ENCODE assay signal across 12 mouse cellular contexts in the genomic region with DNA sequence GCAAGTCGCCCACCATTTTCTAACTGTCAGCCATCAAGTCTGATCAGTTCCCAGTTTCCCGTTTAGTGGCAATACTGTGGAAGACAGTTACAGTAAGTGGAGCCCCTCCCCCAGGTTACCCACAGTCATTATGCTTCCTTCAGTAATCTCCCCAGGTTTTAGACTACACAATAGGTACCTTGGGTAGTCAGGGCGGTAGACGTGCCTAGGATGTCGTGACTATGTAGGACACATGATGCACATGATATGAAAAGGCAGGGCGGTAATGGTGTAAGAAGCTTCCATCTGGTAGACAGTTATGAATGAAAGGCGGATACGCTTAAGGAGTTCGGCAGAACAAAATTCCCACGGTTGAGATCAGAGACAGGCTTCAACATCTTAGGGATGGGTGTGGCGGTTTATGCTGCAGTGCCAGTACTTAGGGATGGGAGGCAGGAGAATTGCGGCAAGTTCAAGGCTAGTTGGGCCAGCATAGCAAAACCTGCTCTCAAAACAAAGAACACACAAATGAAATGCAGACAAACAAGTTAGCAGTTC. TPM values are rescaled to one million over a fixed set of nuclear protein-coding genes. Genes with fewer than 3 reads are reported as not detected.
DNase-seq lines count a peak whose midpoint lies in the region; ATAC-seq and TF ChIP-seq lines count a peak whose summit lies in the region.
"Had no signal": no experiment of that assay in that cellular context is flagged by ENCODE, and none has a peak within 500 bp of the region (broad histone marks: within the 10 kb centered on the region; RNA-seq: fewer than 3 reads in every experiment).

No protein-coding gene starts in this region.

- 0 out of 2 replicates have a peak, but pooled peaks cover 4% of the 10 kb centered on the region for H3K4me1 ChIP-seq in heart, embryonic 11.5 days (ENCODE audit: control insufficient read depth, insufficient read depth, low read length)
- H3K4me1 ChIP-seq in liver, embryonic 12.5 days = peaks cover 16% of the 10 kb centered on the region; the same call in 1 of the 2 replicates
- peaks cover 24% of the 10 kb centered on the region for H3K4me1 ChIP-seq in embryonic facial prominence, embryonic 10.5 days
- no peaks in the 10 kb centered on the region for H3K4me1 ChIP-seq in intestine, postnatal 0 days (replicated peaks; ENCODE audit: control insufficient read depth, insufficient read depth, low read length)

- no peak overlapping the region for H3K4me3 ChIP-seq in heart, embryonic 11.5 days (ENCODE audit: low read depth, low read length)
- H3K4me3 ChIP-seq in liver, embryonic 12.5 days = no peak overlapping the region
- H3K4me3 ChIP-seq in embryonic facial prominence, embryonic 10.5 days = 0 out of 2 replicates have a peak overlapping the region, but pooled peaks have one; percentile 28
- H3K4me3 ChIP-seq in intestine, postnatal 0 days (ENCODE audit: low read depth, low read length) = no peak overlapping the region

- H3K27ac ChIP-seq in heart, embryonic 11.5 days (ENCODE audit: low read depth, low read length) = no peak overlapping the region
- H3K27ac ChIP-seq in liver, embryonic 12.5 days = no peak overlapping the region
- no peak overlapping the region for H3K27ac ChIP-seq in embryonic facial prominence, embryonic 10.5 days (replicated peaks)
- no peak overlapping the region for H3K27ac ChIP-seq in intestine, postnatal 0 days (ENCODE audit: low read depth, low read length)
- H3K27ac ChIP-seq: hindbrain, postnatal 0 days had no signal

- H3K36me3 ChIP-seq in heart, embryonic 11.5 days (ENCODE audit: control insufficient read depth, insufficient read depth, low read length) = no peaks in the 10 kb centered on the region
- H3K36me3 ChIP-seq in liver, embryonic 12.5 days = no peaks in the 10 kb centered on the region
- H3K36me3 ChIP-seq in embryonic facial prominence, embryonic 10.5 days (replicated peaks) = 0 out of 2 replicates have a peak, but pooled peaks cover 4% of the 10 kb centered on the region
- H3K36me3 ChIP-seq in intestine, postnatal 0 days (ENCODE audit: control insufficient read depth, insufficient read depth) = no peaks in the 10 kb centered on the region

- TF ChIP-seq CTCF in intestine, postnatal 0 days (IDR thresholded peaks at IDR 0.05; ENCODE audit: low read depth) = no peak

- 68% methylated on average over 12 of the region's 12 CpGs for WGBS in heart, embryonic 11.5 days (ENCODE audit: insufficient replicate concordance)
- 62% methylated on average over 12 of the region's 12 CpGs for WGBS in liver, embryonic 12.5 days (ENCODE audit: insufficient replicate concordance)
- WGBS in embryonic facial prominence, embryonic 10.5 days = 76% methylated on average over 12 of the region's 12 CpGs
- 61% methylated on average over 12 of the region's 12 CpGs for WGBS in intestine, postnatal 0 days

- DNase-seq in heart, adult 18-20 months = no peak
- no peak for DNase-seq in liver
- no peak for DNase-seq in embryonic facial prominence, embryonic 10.5 days (ENCODE audit: low spot score)
- DNase-seq in right cerebral cortex, adult 18-20 months = no peak
- DNase-seq in spleen, postnatal 4 days (ENCODE audit: low spot score in 2 of 2) = no peak
- DNase-seq: adrenal gland, postnatal 36 days; thymus, adult 2 months had no signal

- H3K27me3 ChIP-seq in heart, embryonic 11.5 days (ENCODE audit: control insufficient read depth, insufficient read depth, low read length) = no peaks in the 10 kb centered on the region
- H3K27me3 ChIP-seq in liver, embryonic 12.5 days (replicated peaks) = no peaks in the 10 kb centered on the region
- no peaks in the 10 kb centered on the region for H3K27me3 ChIP-seq in embryonic facial prominence, embryonic 10.5 days (replicated peaks; ENCODE audit: low read depth, poor library complexity, severe bottlenecking)
- H3K27me3 ChIP-seq in intestine, postnatal 0 days (replicated peaks; ENCODE audit: control insufficient read depth, insufficient read depth, low read length) = no peaks in the 10 kb centered on the region
- H3K27me3 ChIP-seq: Patski had no signal

- no peak overlapping the region for H3K9ac ChIP-seq in heart, embryonic 11.5 days (ENCODE audit: low read depth, low read length)
- H3K9ac ChIP-seq in liver, embryonic 12.5 days = no peak overlapping the region
- no peak overlapping the region for H3K9ac ChIP-seq in intestine, postnatal 0 days (ENCODE audit: low read depth, low read length)

- no peak for ATAC-seq in heart, embryonic 11.5 days (replicated peaks; ENCODE audit: insufficient number of reproducible peaks, low FRiP score, low TSS enrichment)
- ATAC-seq in liver, embryonic 12.5 days = no peak
- ATAC-seq in intestine, postnatal 0 days = no peak
- ATAC-seq: hindbrain, postnatal 0 days; Patski had no signal

- H3K4me2 ChIP-seq in heart, embryonic 11.5 days = peak overlapping the region; percentile 20
- H3K4me2 ChIP-seq in liver, embryonic 12.5 days = peak overlapping the region; percentile 22; the same call in 1 of the 2 replicates
- H3K4me2 ChIP-seq in intestine, postnatal 0 days (replicated peaks; ENCODE audit: low read depth) = peak overlapping the region; percentile 35; the same call in 1 of the 2 replicates

- H3K9me3 ChIP-seq in heart, embryonic 11.5 days (replicated peaks; ENCODE audit: control insufficient read depth, low read length) = no peaks in the 10 kb centered on the region
- no peaks in the 10 kb centered on the region for H3K9me3 ChIP-seq in liver, embryonic 12.5 days (replicated peaks)
- H3K9me3 ChIP-seq in embryonic facial prominence, embryonic 10.5 days = no peaks in the 10 kb centered on the region
- no peaks in the 10 kb centered on the region for H3K9me3 ChIP-seq in intestine, postnatal 0 days (ENCODE audit: control insufficient read depth)

RNA-seq across cellular contexts. Expression of gene Kitl, which starts 15.6 kb away (rescaled TPM):
- 15.2 and 21.5 TPM in 2 replicates for polyA plus RNA-seq in heart, embryonic 11.5 days (2014; fragmentation: Nextera tagmentation; extraction: Ambion mirVana)
- 10 to 100 TPM; 46.9 to 85.8 TPM for total RNA-seq in heart, adult 18-20 months (2021)
- 15.8 and 19.6 TPM in 2 replicates for polyA plus RNA-seq in liver, embryonic 12.5 days (2016; fragmentation: Nextera tagmentation; extraction: Ambion mirVana)
- 12.1 and 13.2 TPM in 2 replicates for polyA plus RNA-seq in embryonic facial prominence, embryonic 10.5 days (2016; fragmentation: Nextera tagmentation; extraction: Ambion mirVana)
- 15.8 and 16.3 TPM in 2 replicates for polyA plus RNA-seq in intestine, postnatal 0 days (2015; fragmentation: Nextera tagmentation; extraction: Ambion mirVana)
